Mouse (Mus musculus) erythroblast, embryonic 14.5 days (primary cell): ENCODE measurements around the gene Max.

ENCODE experiments used
- GATA1 ChIP-seq: IDR thresholded peaks from 2 replicates; pipeline ENCODE4 v1.6.1; 2012; ENCODE audit warnings: low read length, inconsistent platforms, mixed read lengths
- TAL1 ChIP-seq: IDR thresholded peaks from 3 replicates; pipeline ENCODE4 v1.6.1; 2012; ENCODE audit warnings: low read length, inconsistent platforms, mixed read lengths

DNA sequence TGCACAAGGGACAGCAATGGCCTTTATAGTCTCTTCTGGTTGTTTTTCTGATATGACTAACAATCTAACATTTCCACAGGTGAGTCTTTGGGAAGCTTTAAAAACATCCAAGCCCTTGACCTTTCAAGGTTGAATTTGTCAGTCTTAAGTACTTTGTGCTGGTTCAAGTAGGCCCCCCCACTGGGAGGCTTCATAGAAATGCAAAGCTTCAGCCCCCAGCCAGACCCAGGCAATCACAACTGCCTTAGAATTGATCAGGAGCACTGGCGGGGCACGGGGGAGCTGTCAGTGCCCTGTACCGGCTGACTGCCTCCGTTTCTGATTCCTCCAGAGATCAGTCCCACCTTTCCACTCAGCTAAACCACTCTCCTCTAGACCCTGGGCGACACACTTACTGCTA lies 3.1 kb upstream of the Max start:
- TF ChIP-seq TAL1 (no peak), GATA1 (no peak)
